Mouse (Mus musculus) gastrocnemius, adult 18-20 months (tissue): ENCODE results near the gene Bola2. TPM values are rescaled to one million over a fixed set of nuclear protein-coding genes. Genes with fewer than 3 reads are reported as not detected.

ENCODE experiments used
- DNase-seq: peaks from one replicate; pipeline ENCODE4 v3.0.0; 2021; ENCODE audit warnings: low spot score
- long read RNA-seq, 2 experiments: library from polyadenylated mRNA; stranded (forward); transcript quantifications; one replicate each; pipeline ENCODE4 v2.0.0; 2021
- total RNA-seq, 2 experiments: library from RNA; stranded (reverse); gene quantifications; 2 replicates each; pipeline ENCODE4 v1.2.3; 2021

The Bola2 gene
- 10 to 100 TPM; 37.1 to 42.2 TPM for total RNA-seq
- long read RNA-seq, experiment 1, transcript Bola2-203 (3 exons, 1,266 nt) = major isoform, 28 of 30 reads
- long read RNA-seq, experiment 1, partial matches to known transcripts = 0 of 30 reads
- long read RNA-seq, experiment 1, other reads (novel, unspliced or antisense) = 1 of 30 reads
- long read RNA-seq, experiment 2, transcript Bola2-203 (3 exons, 1,266 nt) = major isoform, 33 of 36 reads
- long read RNA-seq, experiment 2, partial matches to known transcripts = 0 of 36 reads
- long read RNA-seq, experiment 2, other reads (novel, unspliced or antisense) = 0 of 36 reads

DNA sequence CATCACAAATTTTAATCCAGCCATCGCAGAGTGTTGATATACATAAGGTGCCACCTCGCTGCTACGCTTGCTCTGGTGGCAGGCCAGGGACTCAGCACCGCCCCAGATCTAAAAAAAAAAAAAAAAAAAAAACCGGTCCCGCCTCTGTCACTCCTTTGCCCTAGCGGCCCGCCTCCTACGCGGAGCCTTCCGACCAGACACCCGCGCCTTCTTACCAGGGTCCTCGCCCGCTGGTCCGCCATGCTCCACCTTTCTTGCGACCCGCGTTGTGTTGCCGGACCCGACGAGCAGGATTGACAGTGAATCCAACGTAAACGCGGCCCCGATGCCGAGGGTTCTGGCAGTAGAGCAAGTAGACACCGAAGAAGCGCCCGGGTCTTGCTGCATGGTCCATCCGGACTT lies at the start of gene Bola2:
TSS of gene Bola2 (plus strand) at position 192 of the 402 bp plus-strand sequence.
- peak; percentile 67 for DNase-seq

DNA sequence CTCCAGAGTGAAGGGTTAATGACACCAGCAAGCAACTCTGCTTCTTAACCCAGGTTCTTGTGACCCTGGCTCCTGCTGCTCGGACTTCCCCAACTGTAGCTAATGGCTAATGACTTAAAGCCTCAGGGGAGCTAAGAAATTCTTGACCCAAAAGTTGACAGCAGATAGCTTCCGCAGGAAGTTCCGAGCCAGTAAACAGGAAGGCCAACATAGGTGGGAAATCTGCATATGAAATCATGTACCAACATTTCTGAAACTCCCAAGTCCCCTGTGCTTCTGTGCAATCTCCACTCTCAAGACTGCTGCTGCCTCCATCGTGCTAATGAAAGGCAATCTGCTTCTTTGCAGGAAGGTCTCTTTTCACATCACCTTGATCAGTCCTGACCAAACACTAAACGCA lies 49.5 kb upstream of the Bola2 start:
- DNase-seq = no peak

DNA sequence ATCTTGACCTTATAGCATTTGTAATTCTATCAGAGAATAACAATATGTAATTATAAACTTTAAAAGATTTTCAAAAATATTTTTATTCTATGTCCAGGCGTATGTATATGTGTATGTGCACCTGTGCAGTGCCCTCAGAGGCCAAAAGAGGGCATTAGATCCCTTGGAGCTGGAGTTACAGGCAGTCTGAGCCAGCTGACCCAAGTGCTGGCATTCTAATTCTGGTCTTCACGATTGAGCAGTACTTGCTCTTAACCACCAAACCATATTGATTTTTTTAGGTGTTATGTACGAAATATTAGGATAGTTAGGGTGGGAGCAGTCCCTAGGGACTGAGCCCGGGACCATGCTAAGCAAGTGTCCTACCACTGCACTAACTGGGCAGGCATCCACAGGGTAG lies 46.7 kb upstream of the Bola2 start:
- DNase-seq = no peak

DNA sequence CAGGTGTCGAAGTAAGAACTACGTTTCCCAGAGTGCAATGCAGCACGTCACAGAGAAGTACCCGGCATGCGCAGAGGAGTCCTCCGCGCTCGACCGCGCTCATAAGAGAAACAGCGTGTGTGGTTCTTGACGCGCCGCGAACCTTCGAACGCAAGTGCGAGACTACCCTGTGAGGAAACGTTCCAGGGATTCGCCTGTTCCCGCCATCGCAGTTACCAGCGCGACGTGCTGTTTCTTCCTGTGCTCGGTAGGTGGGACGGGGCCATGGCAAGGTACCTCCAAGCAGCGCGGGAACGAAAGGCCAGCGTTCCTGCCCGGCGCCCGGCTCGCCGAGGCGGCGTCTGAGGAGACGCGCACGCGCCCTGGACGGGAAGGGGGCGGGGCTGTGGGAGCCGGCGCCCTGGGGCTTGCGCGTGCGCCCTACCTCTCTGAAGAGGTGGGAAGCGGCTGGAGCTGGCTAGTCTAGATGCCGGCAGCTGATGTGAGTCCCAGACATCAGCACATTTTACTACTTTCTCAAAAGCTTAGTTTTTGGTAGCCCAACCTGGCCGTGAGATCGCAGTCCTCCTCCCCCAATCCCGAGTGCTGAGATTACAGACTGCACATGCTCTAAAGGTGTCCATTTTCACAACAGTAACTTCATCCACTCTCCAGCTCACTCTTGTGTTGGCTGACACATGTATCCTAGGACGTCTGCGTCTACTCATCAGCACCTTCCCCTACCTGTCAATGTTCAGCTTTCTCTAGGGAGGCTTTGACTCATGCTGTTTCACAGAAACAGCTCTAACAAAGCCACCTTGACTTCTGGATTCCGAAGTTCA lies 45.8 kb upstream of the Bola2 start, which contains the start of gene Sgf29:
TSS of gene Sgf29 (plus strand) at position 79 of the 821 bp plus-strand sequence.
- peak; percentile 91 for DNase-seq

DNA sequence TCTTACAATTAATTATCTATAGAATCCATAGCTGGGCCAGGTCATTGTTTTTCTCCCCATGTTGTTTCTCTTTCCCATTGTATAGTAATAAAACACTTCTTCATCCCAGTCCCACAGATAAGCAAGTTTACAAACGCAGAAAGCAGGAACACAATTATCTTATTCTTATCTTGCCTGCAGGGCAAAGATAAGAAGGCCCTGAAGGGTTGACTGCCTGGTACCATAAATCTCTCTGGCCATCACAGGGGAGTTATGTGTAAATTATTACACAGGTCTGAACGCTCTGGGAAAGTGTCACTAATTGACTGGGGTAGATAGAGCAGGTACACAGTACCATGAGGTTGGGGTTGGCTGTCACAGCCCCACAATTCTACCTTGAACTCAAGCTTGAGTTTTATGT lies 44.3 kb upstream of the Bola2 start:
- DNase-seq = no peak

DNA sequence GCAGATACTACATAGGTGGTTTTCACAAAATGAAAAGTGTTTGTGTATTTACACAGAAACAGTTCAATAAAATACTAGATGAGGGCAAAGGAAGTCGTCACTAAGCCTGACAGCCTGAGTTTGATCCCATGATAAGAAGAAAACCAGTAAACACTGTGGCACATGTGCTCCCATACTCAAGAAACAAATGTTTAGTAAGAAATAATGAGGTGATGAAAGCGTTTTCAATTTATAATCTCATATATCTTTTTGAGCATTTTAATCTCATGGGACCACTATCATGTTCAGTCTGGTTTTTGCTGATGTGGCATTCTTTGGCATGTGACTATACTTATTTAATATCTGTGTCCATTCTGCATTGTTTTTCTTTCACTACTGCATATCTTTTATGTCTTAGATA lies 41.2 kb upstream of the Bola2 start:
- DNase-seq = no peak

DNA sequence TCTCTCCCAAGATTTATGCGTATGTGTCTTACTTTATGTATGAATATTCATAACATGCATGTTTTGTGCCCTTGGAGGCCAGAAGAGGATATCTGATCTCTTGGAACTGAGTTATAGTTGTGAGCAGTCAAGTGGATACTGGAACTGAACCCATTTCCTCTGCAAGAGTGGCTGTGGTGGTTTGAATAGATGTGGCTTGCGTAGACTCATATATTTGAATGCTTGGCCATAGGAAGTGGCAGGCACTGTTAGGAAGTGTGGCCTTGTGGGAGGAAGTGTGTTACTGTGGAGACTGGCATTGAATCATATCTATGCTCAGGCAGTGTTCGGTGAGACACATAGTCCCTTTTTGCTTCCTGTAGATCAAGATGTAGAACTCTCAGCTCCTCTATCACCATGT lies 39.5 kb upstream of the Bola2 start:
- DNase-seq = no peak

DNA sequence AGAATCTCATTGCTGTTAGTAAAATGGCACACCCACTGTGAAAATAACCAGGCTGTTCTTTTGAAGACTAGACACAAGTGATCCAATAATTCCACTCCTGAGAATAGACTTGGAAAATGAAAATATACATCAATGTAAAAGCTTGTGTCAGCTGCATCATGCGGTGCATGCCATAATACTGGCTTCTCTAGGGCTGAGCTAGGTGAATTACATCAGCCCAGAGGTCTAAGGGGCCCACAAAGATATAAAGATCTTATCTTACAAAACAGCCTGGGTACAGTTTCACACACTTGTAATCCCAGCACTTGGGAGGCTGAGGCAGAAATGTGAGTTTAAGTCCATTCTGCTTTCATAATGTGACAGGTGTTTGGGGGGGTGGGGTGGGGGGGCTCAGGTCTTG lies 37.7 kb upstream of the Bola2 start:
- DNase-seq = no peak

DNA sequence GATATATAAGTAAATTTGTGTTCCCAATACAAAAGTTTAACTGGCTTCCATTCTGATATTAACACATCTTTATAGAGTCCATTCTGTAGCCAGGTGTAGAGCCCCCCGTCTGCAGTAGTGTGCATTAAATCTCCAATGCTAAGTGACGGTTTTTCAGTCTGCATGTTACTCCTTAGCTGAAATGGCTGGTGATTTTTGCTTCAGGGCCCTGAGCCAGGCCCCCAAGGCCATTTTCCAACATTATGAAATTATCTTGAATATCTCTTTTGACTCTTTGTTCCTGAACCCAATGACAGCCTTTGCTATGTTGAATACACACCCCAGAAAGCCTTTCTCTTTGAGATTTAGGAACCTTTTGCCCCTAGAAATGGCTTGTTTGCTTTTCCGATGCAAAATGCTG lies 35.4 kb upstream of the Bola2 start:
- no peak for DNase-seq

DNA sequence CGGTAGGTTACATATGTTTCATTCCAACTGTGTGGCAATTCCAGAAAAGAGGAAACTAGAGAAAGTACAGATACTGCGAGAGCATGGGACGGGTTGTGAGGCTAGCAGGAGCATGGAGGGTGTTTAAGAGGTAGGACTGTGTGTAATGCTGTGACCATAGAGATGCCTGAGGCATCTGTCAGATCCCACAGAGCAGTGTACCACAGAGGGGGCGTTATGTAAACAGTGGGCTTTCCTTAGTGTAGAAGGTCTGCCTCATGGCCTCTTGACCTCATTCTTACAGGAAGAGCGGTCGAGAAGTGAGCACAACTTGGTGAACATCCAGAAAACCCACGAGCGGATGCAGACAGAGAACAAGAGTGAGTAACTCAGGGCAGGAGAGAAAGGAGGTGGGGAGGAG lies 31.6 kb upstream of the Bola2 start:
- no peak for DNase-seq

DNA sequence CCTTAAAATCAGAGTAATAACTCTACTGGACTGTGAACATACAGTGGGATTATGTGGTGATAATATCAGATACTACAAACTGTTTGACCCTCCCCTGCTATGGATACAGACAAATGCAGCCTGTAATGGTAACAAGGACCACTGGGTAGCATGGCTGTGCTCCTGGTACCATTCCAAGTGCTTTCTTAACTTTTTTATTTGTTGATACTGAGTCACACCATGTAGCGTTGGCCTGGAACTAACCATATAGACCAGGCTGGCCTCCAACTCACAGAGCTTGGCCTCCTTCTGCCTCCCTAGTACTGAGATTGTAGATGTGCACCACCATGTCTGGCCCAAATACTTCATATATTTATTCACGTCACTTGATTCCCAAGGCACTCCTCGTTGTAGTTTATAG lies 29.9 kb upstream of the Bola2 start:
- peak; percentile 51 for DNase-seq

DNA sequence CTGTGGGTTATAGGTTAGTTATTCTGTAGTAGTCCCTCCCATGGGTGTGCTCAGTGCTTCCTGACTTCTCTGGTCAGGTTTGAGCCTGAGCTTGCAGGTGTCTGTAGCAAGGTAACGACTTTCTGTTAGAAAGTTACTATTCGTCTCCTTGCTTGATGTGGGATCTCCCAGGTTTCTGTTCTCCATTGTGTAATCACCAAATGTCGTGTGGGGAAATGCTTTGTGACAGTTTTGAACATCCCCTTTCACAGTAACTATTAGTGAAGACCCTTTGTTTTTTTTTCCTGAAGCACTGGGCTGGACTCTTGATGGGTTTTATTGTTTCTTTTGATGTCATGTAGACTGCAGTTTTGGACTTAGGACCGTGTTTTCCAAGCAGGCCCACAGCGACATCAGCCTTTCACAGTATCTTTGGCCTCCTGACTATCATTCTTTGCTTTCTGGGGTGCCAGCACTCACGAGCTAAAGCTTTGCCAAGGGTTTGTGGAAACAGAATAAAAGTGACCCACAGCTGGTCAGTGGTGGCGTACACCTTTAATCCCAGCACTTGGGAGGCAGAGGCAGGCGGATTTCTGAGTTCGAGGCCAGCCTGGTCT lies 27.6 kb upstream of the Bola2 start:
- DNase-seq = no peak

DNA sequence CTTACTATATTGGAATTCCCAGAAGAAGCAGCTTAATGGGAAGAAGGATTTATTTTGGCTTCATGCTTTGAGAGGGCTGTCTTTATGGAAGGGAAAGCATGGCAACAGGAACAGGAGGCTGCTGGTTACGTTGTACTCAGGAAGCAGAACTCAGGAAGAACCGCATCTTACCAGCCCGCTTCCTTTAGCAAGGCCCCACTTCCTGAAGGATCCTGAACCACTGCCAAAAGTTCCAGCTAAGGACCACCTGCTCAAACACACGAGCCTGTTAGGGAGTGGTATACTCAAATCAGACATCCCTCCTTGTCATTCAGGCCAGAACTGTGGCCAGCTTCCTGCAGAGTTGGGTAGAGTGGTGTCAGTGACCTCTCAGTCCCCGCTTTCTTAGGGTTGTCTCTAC lies 26.7 kb upstream of the Bola2 start:
- no peak for DNase-seq

DNA sequence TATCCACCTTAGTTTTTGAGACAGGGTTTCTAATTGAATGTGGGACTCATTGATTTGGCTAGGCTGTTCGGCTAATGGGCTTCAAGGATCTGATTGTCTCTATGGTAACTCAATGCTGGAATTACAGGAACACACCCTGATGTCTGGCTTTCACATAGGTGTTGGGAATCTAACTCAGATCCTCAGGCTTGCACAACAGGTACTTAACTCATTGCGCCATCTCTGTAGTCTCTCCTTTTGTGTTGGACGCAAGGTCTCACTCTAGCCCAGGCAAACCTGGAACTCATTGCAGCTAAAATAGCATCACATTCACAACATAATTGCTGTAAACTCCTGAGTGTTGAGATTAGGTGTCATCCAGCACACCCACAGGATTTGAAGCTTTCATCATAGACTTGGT lies 25.0 kb upstream of the Bola2 start:
- no peak for DNase-seq

DNA sequence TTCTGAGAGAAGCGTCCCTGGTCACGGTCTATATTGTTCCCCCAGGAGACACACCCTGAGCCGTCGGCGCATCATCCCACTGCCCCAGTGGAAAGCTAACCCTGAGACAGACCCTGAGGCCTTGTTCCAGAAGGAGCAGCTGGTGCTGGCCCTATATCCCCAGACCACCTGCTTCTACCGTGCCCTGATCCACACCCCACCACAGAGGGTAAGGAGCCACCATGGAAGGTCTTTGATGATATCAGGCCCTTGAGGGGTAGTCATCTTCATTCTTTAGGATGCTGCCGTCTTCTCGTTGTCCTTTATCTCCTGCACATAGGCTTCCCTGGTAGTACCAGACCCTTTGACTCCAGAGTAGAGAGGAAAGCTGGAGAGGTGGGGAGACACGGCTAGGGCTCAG lies 23.1 kb upstream of the Bola2 start:
- no peak for DNase-seq

DNA sequence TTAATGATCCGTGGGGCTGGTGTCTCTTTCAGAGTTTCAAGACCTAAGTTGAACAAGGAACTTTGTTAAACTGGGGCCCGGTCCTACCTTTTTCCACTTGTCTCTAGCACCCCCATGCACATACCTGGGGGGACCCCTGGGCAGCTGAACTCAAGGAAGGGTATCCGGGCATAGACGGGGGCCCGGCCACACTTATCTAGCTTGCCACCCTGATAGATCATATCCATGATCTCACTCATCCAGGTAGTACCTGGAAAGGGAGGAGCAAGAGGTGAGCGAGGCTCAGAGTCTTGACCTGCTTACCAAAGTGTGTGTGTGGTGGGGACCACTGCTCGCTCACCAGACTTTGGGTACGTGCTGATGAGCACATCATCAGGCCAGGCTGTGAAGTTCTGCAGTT lies 20.1 kb upstream of the Bola2 start:
- DNase-seq = no peak

DNA sequence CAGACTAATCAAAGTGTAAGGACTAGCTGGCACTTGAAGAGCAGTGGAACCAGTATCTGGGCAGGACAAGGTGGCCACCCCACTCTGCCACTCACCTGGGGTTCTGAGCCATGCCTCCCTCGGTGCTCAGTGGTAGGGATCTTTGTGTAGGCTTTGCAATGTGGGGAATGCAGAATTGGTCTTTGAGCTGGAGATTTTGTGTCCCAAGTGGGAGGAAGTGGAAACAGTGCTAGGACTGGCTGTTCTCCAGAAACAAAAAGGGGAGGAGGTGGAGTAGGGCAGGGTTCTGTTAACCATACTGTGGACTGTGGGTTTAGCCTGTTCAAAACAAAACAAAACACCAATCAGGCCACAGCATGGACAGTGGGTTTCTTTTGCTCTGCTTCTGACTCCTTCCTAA lies 19.0 kb upstream of the Bola2 start, which contains the start of gene Sult1a1:
TSS of gene Sult1a1 (minus strand) at position 226 of the 400 bp plus-strand sequence.
- DNase-seq = peak; percentile 84

DNA sequence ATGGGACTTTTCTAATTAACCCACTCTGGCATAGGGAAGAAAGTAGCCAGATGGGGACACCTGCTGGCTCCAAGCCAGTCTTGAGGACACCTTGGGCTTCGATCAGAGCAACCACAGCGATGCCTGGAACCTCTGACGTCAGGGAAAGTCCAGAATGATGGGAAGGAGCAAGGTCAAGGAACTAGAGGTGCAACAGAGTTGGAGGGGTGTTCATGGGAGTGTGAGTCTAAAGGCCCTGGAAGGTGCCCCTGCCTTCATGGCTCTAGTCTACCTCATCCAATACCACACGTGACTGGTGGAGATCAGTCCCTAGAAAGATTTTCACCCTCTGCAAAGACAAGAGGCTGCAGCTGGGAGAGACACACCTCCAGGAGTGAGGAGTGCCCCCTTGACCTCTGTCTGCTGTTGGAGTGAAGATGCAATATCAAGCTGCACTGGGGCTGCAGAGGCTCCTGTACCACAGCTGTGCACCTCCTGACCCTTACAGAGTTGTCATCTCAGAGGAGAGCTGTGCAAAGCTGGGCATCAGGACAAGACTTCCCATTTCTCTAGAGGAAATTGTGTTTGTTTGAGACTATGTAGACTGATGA lies 18.5 kb upstream of the Bola2 start:
- DNase-seq = no peak

DNA sequence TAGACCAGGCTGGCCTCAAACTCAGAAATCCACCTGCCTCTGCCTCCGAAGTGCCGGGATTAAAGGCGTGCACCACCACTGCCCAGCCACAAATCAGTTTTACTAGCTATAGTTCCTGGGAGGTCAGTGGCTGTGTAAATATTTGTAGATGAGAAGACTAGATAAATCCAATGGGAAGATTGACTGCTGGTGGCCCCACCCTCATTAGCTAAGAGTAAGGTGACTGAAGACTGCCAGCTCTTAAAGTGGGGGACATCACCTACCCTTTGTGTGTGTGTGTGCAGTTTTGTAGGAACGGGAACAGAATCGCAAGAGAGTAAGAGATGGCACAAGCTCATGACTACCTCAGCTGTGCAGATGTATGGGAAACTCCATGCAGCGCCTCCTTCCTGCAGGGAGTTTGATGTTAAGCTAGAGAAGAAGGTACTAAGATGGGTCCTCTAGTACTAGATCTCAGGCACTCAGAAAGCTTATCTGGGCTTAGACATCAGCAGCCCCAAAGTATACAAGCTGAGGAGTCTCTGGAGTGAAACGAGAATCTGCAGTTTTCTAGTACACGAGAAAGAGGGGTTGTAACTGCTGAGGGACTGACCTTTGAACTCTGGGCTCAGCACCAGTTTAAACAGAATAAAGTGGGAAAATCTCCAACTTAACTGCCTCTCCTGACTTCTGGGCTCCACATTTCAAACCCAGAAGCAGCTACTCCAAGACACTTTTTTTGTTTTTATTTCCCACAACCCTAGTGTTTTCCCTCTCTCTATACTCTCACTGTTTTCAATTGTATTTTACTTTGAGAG lies 16.5 kb upstream of the Bola2 start:
- no peak for DNase-seq

DNA sequence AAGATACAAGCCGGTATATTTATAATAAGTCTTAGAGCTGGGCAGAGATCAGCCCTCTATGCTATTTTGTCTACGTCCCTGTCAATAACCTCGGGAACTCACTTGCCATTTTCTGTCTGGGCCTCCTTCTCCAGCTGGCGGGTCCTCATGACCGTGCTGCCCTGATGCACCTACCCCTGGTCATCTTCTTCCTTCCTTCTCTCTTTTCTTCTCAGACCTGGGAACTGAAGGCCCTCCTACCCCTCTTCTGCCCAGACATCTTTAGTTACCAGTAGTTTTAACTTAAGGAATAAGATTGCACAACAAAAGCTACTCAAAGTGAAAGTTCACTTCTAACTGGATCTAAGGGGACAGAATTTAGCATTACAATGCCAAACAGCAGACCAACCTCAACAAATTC lies 15.5 kb upstream of the Bola2 start:
- DNase-seq = no peak

DNA sequence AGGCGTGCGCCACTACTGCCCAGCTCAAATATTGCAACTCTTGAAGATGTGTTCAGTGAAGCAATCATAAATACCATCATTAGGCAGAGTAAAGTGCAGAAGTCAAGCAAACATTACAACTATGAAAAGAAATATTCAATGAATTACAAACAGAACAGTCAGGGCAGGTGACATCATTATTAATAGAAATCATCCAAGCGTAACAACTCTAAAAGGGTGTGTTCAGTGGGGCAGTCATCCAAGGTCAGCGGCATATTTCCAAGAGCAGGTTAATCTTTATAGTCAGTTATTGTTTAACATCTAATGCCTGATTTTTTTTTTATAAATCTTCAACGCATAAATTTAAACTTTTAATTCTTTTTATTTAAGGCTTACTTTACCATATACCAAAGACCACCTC lies 14.0 kb upstream of the Bola2 start:
- no peak for DNase-seq
